ENCODE assay signal across 8 mouse cellular contexts in the genomic region with DNA sequence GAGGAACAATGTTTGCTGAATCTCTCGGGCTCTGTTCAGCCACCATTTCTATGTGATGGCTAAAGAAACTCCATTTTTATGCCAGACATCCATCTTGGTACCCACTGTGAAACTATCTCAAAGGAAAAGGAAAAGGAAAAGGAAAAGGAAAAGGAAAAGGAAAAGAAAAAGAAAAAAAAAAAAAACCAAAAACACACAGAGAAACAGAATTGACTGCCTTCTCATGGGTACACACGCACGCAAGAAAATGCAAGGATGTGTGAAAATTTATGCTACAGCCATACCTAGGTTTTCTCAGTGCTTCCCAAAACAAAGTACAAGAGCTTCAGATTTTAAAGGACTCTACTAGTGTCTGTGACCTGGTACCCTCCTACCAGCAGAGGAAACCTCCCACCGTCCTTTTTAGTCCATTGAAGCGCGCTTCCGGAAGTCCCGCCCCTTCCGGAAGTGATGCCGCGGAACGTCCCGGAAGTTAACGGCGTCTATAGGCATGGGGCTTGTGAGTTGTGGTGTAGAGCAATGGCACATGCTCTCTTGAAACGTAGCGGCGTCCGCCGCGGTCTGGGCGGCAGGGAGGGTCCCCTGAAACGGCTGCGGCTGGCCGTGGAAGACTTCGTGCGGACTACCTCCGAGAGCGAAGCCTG. TPM values are rescaled to one million over a fixed set of nuclear protein-coding genes. Genes with fewer than 3 reads are reported as not detected.
DNase-seq lines count a peak whose midpoint lies in the region; ATAC-seq and TF ChIP-seq lines count a peak whose summit lies in the region.

Gene Nom1 (plus strand): TSS at position 437 of the 644 bp plus-strand sequence.

- 5% methylated on average over 29 of the region's 29 CpGs for WGBS in heart, embryonic 12.5 days
- WGBS in kidney, postnatal 0 days, result 6% methylated on average over 29 of the region's 29 CpGs
- 5% methylated on average over 29 of the region's 29 CpGs for WGBS in liver, embryonic 11.5 days
- WGBS in stomach, embryonic 14.5 days, result 5% methylated on average over 29 of the region's 29 CpGs

- no peak for TF ChIP-seq CTCF in kidney, postnatal 0 days (IDR thresholded peaks at IDR 0.05; ENCODE audit: low read depth)

- peaks cover 34% of the 10 kb centered on the region for H3K36me3 ChIP-seq in heart, embryonic 12.5 days
- H3K36me3 ChIP-seq in kidney, postnatal 0 days (ENCODE audit: insufficient read depth, low read length), result peaks cover 22% of the 10 kb centered on the region
- H3K36me3 ChIP-seq in liver, embryonic 11.5 days (ENCODE audit: control insufficient read depth, insufficient read depth, low read length), result peaks cover 15% of the 10 kb centered on the region
- peaks cover 22% of the 10 kb centered on the region; the same call in 1 of the 2 replicates for H3K36me3 ChIP-seq in stomach, embryonic 14.5 days (ENCODE audit: control insufficient read depth, insufficient read depth, low read length)

- peak; percentile 95 for DNase-seq in CD4-positive helper T cell, adult 2 months (ENCODE audit: low read depth, low spot score)
- DNase-seq in brain, embryonic 18.5 days (ENCODE audit: low read depth, low spot score), result peak; percentile 77
- peak; percentile 96 for DNase-seq in kidney, postnatal 0 days (ENCODE audit: low spot score)
- DNase-seq in liver, embryonic 11.5 days (ENCODE audit: low spot score), result peak; percentile 90
- peak; percentile 96 for DNase-seq in naive thymus-derived CD4-positive, alpha-beta T cell, adult 2 months (ENCODE audit: low read depth)

- H3K27ac ChIP-seq in heart, embryonic 12.5 days (ENCODE audit: poor library complexity, severe bottlenecking), result peak within 1 kb of the TSS; percentile 53
- H3K27ac ChIP-seq in kidney, postnatal 0 days, result peak within 1 kb of the TSS; percentile 85
- H3K27ac ChIP-seq in liver, embryonic 11.5 days (ENCODE audit: low read depth, low read length), result peak within 1 kb of the TSS; percentile 65
- peak within 1 kb of the TSS; percentile 59; the same call in 1 of the 2 replicates for H3K27ac ChIP-seq in stomach, embryonic 14.5 days (ENCODE audit: low read length)

- peaks cover 10% of the 10 kb centered on the region for H3K27me3 ChIP-seq in heart, embryonic 12.5 days (replicated peaks)
- H3K27me3 ChIP-seq in kidney, postnatal 0 days (ENCODE audit: insufficient read depth, low read length), result no peaks in the 10 kb centered on the region
- no peaks in the 10 kb centered on the region for H3K27me3 ChIP-seq in liver, embryonic 11.5 days (replicated peaks; ENCODE audit: control insufficient read depth, insufficient read depth, low read length)
- no peaks in the 10 kb centered on the region for H3K27me3 ChIP-seq in stomach, embryonic 14.5 days (ENCODE audit: control insufficient read depth, insufficient read depth, low read length)

- no peaks in the 10 kb centered on the region for H3K9me3 ChIP-seq in heart, embryonic 12.5 days (replicated peaks)
- H3K9me3 ChIP-seq in kidney, postnatal 0 days (replicated peaks; ENCODE audit: low read length), result no peaks in the 10 kb centered on the region
- no peaks in the 10 kb centered on the region for H3K9me3 ChIP-seq in liver, embryonic 11.5 days (ENCODE audit: control insufficient read depth, low read length)
- no peaks in the 10 kb centered on the region for H3K9me3 ChIP-seq in stomach, embryonic 14.5 days (ENCODE audit: control insufficient read depth, low read depth, low read length)

- H3K4me3 ChIP-seq in heart, embryonic 12.5 days, result peak within 1 kb of the TSS; percentile 97
- peak within 1 kb of the TSS; percentile 89 for H3K4me3 ChIP-seq in kidney, postnatal 0 days (replicated peaks; ENCODE audit: low read depth, low read length)
- H3K4me3 ChIP-seq in liver, embryonic 11.5 days (ENCODE audit: low read depth, low read length), result peak within 1 kb of the TSS; percentile 92
- H3K4me3 ChIP-seq in stomach, embryonic 14.5 days (ENCODE audit: low read depth, low read length), result peak within 1 kb of the TSS; percentile 92

- H3K9ac ChIP-seq in heart, embryonic 12.5 days, result peak within 1 kb of the TSS; percentile 88
- peak within 1 kb of the TSS; percentile 80 for H3K9ac ChIP-seq in kidney, postnatal 0 days (ENCODE audit: low read depth, low read length)
- peak within 1 kb of the TSS; percentile 94 for H3K9ac ChIP-seq in liver, embryonic 11.5 days (ENCODE audit: low read depth, low read length)
- H3K9ac ChIP-seq in stomach, embryonic 14.5 days (replicated peaks; ENCODE audit: low read depth, low read length), result peak within 1 kb of the TSS; percentile 85

- peak within 1 kb of the TSS; percentile 91 for H3K4me2 ChIP-seq in heart, embryonic 12.5 days
- H3K4me2 ChIP-seq in kidney, postnatal 0 days (ENCODE audit: low read length), result peak within 1 kb of the TSS; percentile 75
- peak within 1 kb of the TSS; percentile 74 for H3K4me2 ChIP-seq in liver, embryonic 11.5 days
- peak within 1 kb of the TSS; percentile 91 for H3K4me2 ChIP-seq in stomach, embryonic 14.5 days (replicated peaks; ENCODE audit: low read depth, low read length)

- peaks cover 19% of the 10 kb centered on the region for H3K4me1 ChIP-seq in heart, embryonic 12.5 days (replicated peaks)
- peaks cover 17% of the 10 kb centered on the region for H3K4me1 ChIP-seq in kidney, postnatal 0 days (replicated peaks; ENCODE audit: insufficient read depth, low read length)
- peaks cover 13% of the 10 kb centered on the region for H3K4me1 ChIP-seq in liver, embryonic 11.5 days (replicated peaks; ENCODE audit: control insufficient read depth, insufficient read depth, low read length)
- H3K4me1 ChIP-seq in stomach, embryonic 14.5 days (ENCODE audit: control insufficient read depth, insufficient read depth, low read length), result peaks cover 17% of the 10 kb centered on the region

- ATAC-seq in erythroid progenitor cell, adult 5-6 weeks (replicated peaks; ENCODE audit: low FRiP score, poor library complexity, severe bottlenecking), result peak; percentile 94
- peak; percentile 93 for ATAC-seq in heart, embryonic 12.5 days (ENCODE audit: insufficient number of reproducible peaks, low FRiP score)
- ATAC-seq in kidney, postnatal 0 days (replicated peaks; ENCODE audit: low FRiP score, low read depth), result peak; percentile 89
- peak; percentile 94 for ATAC-seq in liver, embryonic 11.5 days (replicated peaks; ENCODE audit: low FRiP score)
- ATAC-seq in stomach, embryonic 14.5 days (ENCODE audit: insufficient number of reproducible peaks, insufficient read depth, low FRiP score, low read depth), result peak; percentile 91; the same call in 1 of the 2 replicates

RNA-seq across cellular contexts. Expression of gene Nom1, which starts in this region (rescaled TPM):
- total RNA-seq in erythroid progenitor cell, adult 5-6 weeks (2015; ENCODE audit: low replicate concordance), result 1.4 and 3.8 TPM in 2 replicates
- 2.2 and 4.9 TPM in 2 replicates for total RNA-seq in erythroid progenitor cell, adult 5-6 weeks (2017; ENCODE audit: low replicate concordance)
- polyA plus RNA-seq in heart, embryonic 12.5 days (2016; fragmentation: Nextera tagmentation; extraction: Ambion mirVana), result 19.0 and 23.6 TPM in 2 replicates
- 19.6 and 20.0 TPM in 2 replicates for polyA plus RNA-seq in kidney, postnatal 0 days (2015; fragmentation: Nextera tagmentation; extraction: Ambion mirVana)
- polyA plus RNA-seq in liver, embryonic 11.5 days (2014; fragmentation: Nextera tagmentation; extraction: Ambion mirVana), result 35.6 and 38.1 TPM in 2 replicates
- polyA plus RNA-seq in stomach, embryonic 14.5 days (2014; fragmentation: Nextera tagmentation; extraction: Ambion mirVana), result 19.0 and 23.4 TPM in 2 replicates

Comparison
In these comparisons a context has a peak if more than half of its experiments do, and no peak if none do; other contexts are left out.
1. Peak in every context shown above with its lines: DNase-seq, ATAC-seq, H3K4me3 ChIP-seq and H3K27ac ChIP-seq.